In genomic region chr16:4370141-4370541, GRCm38 (mm10) we compare ENCODE assay signal across 8 mouse cellular contexts. TPM values are rescaled to one million over a fixed set of nuclear protein-coding genes. Genes with fewer than 3 reads are reported as not detected.
A peak's percentile ranks its signal among the peaks of the same experiment; 100 is the strongest.
DNase-seq lines count a peak whose midpoint lies in the region; ATAC-seq and TF ChIP-seq lines count a peak whose summit lies in the region.
"Had no signal": no experiment of that assay in that cellular context is flagged by ENCODE, and none has a peak within 500 bp of the region (broad histone marks: within the 10 kb centered on the region; RNA-seq: fewer than 3 reads in every experiment).

No protein-coding gene starts in this region.

- H3K4me3 ChIP-seq in heart, postnatal 0 days (ENCODE audit: low read depth, low read length), result no peak overlapping the region
- H3K4me3 ChIP-seq in testis, adult 2 months (ENCODE audit: control insufficient read depth, low read depth, low read length), result no peak overlapping the region
- H3K4me3 ChIP-seq in intestine, embryonic 16.5 days (ENCODE audit: low read length), result no peak overlapping the region
- no peak overlapping the region for H3K4me3 ChIP-seq in forebrain, embryonic 14.5 days (ENCODE audit: low read depth, low read length)
- H3K4me3 ChIP-seq: limb, embryonic 12.5 days had no signal

- no peak for TF ChIP-seq EP300 in heart, postnatal 0 days (IDR thresholded peaks at IDR 0.05; ENCODE audit: low read depth)

- ATAC-seq in heart, postnatal 0 days (ENCODE audit: insufficient read depth, low read depth), result peak; percentile 84
- no peak for ATAC-seq in intestine, embryonic 16.5 days
- ATAC-seq in forebrain, embryonic 14.5 days, result no peak

- no peak for TF ChIP-seq POLR2A in testis, adult 2 months (IDR thresholded peaks at IDR 0.05; ENCODE audit: control insufficient read depth, low read depth, low read length)

- no peaks in the 10 kb centered on the region for H3K9me3 ChIP-seq in heart, postnatal 0 days (replicated peaks; ENCODE audit: control insufficient read depth, low read length)
- no peaks in the 10 kb centered on the region for H3K9me3 ChIP-seq in intestine, embryonic 16.5 days (ENCODE audit: control insufficient read depth, low read length)
- H3K9me3 ChIP-seq in forebrain, embryonic 14.5 days (replicated peaks; ENCODE audit: control insufficient read depth, low read length), result no peaks in the 10 kb centered on the region
- H3K9me3 ChIP-seq: limb, embryonic 12.5 days had no signal

- 29% methylated on average over 10 of the region's 10 CpGs for WGBS in heart, postnatal 0 days
- WGBS in intestine, embryonic 16.5 days, result 78% methylated on average over 10 of the region's 10 CpGs
- WGBS in forebrain, embryonic 14.5 days, result 69% methylated on average over 10 of the region's 10 CpGs

- TF ChIP-seq CTCF in heart, postnatal 0 days (IDR thresholded peaks at IDR 0.05; ENCODE audit: low read depth), result no peak
- no peak for TF ChIP-seq CTCF in testis, adult 2 months (IDR thresholded peaks at IDR 0.05; ENCODE audit: control insufficient read depth, insufficient read depth, insufficient replicate concordance, low read depth, low read length)

- peak; percentile 7 for DNase-seq in right cerebral cortex, postnatal 4 days
- DNase-seq in right cerebral cortex, postnatal 36 days (ENCODE audit: low spot score in 2 of 2), result no peak
- peak; percentile 82 to 88 for DNase-seq in cerebellum, adult 18-20 months
- peak; percentile 76 for DNase-seq in heart, postnatal 0 days (ENCODE audit: low spot score)
- DNase-seq in forebrain, embryonic 14.5 days (ENCODE audit: low spot score), result no peak

- H3K4me2 ChIP-seq in heart, postnatal 0 days (ENCODE audit: low read depth, low read length), result no peak overlapping the region
- no peak overlapping the region for H3K4me2 ChIP-seq in intestine, embryonic 16.5 days (ENCODE audit: low read depth, low read length)
- H3K4me2 ChIP-seq in forebrain, embryonic 14.5 days (ENCODE audit: low read length), result no peak overlapping the region
- H3K4me2 ChIP-seq: limb, embryonic 12.5 days had no signal

- H3K36me3 ChIP-seq in heart, postnatal 0 days (replicated peaks; ENCODE audit: control insufficient read depth, insufficient read depth, low read length), result no peaks in the 10 kb centered on the region
- H3K36me3 ChIP-seq in testis, adult 2 months (ENCODE audit: control insufficient read depth, insufficient read depth, low read length), result no peaks in the 10 kb centered on the region
- no peaks in the 10 kb centered on the region for H3K36me3 ChIP-seq in intestine, embryonic 16.5 days (ENCODE audit: control insufficient read depth, insufficient read depth, low read length)
- no peaks in the 10 kb centered on the region for H3K36me3 ChIP-seq in forebrain, embryonic 14.5 days (ENCODE audit: control insufficient read depth, insufficient read depth, low read length)
- H3K36me3 ChIP-seq: limb, embryonic 12.5 days had no signal

- H3K27ac ChIP-seq in heart, postnatal 0 days (ENCODE audit: low read depth), result peak overlapping the region; percentile 50
- H3K27ac ChIP-seq in testis, adult 2 months (ENCODE audit: control insufficient read depth, insufficient read depth, low read depth, low read length), result peak overlapping the region; percentile 41
- H3K27ac ChIP-seq in intestine, embryonic 16.5 days (ENCODE audit: low read length), result no peak overlapping the region
- H3K27ac ChIP-seq in forebrain, embryonic 14.5 days (ENCODE audit: low read depth, low read length), result no peak overlapping the region
- H3K27ac ChIP-seq: limb, embryonic 12.5 days had no signal

- H3K4me1 ChIP-seq in heart, postnatal 0 days (ENCODE audit: control insufficient read depth, insufficient read depth), result peaks cover 22% of the 10 kb centered on the region
- no peaks in the 10 kb centered on the region for H3K4me1 ChIP-seq in testis, adult 2 months (ENCODE audit: control insufficient read depth, insufficient read depth, low read length)
- peaks cover 9% of the 10 kb centered on the region for H3K4me1 ChIP-seq in intestine, embryonic 16.5 days (ENCODE audit: control insufficient read depth, insufficient read depth, low read length)
- no peaks in the 10 kb centered on the region for H3K4me1 ChIP-seq in forebrain, embryonic 14.5 days (ENCODE audit: control insufficient read depth, insufficient read depth, low read length)

- H3K27me3 ChIP-seq in heart, postnatal 0 days (ENCODE audit: control insufficient read depth, insufficient read depth, low read length), result no peaks in the 10 kb centered on the region
- no peaks in the 10 kb centered on the region for H3K27me3 ChIP-seq in testis, adult 2 months (ENCODE audit: control insufficient read depth, insufficient read depth, low read length)
- H3K27me3 ChIP-seq in intestine, embryonic 16.5 days (replicated peaks; ENCODE audit: control insufficient read depth, insufficient read depth, low read length), result no peaks in the 10 kb centered on the region
- H3K27me3 ChIP-seq in forebrain, embryonic 14.5 days (replicated peaks; ENCODE audit: control insufficient read depth, insufficient read depth, low read length), result no peaks in the 10 kb centered on the region
- H3K27me3 ChIP-seq: limb, embryonic 12.5 days had no signal

- H3K9ac ChIP-seq in heart, postnatal 0 days (replicated peaks; ENCODE audit: low read depth, low read length), result no peak overlapping the region
- no peak overlapping the region for H3K9ac ChIP-seq in intestine, embryonic 16.5 days (ENCODE audit: low read depth, low read length)
- H3K9ac ChIP-seq in forebrain, embryonic 14.5 days (ENCODE audit: low read length), result no peak overlapping the region
- H3K9ac ChIP-seq: limb, embryonic 12.5 days had no signal

RNA-seq across cellular contexts. Expression of gene Adcy9, which starts 50.2 kb away (rescaled TPM):
- 19.0 and 22.2 TPM in 2 replicates for total RNA-seq in heart, postnatal 0 days (2014; rRNA removed; ENCODE audit: low replicate concordance)
- polyA plus RNA-seq in heart, postnatal 0 days (2015; fragmentation: Nextera tagmentation; extraction: Ambion mirVana), result 1.8 and 2.0 TPM in 2 replicates
- 3.3 and 3.4 TPM in 2 replicates for polyA plus RNA-seq in testis, adult 2 months (2012; rRNA removed)
- polyA plus RNA-seq in intestine, embryonic 16.5 days (2015; fragmentation: Nextera tagmentation; extraction: Ambion mirVana), result 1.2 and 1.3 TPM in 2 replicates
- 1.8 and 2.4 TPM in 2 replicates for polyA plus RNA-seq in forebrain, embryonic 14.5 days (2014; fragmentation: Nextera tagmentation; extraction: Ambion mirVana)

Comparison
In these comparisons a context has a peak if more than half of its experiments do, and no peak if none do; other contexts are left out.
1. DNase-seq: peak in right cerebral cortex, postnatal 4 days (single experiment), cerebellum, adult 18-20 months (2 of 2) and heart, postnatal 0 days (single experiment); none in right cerebral cortex, postnatal 36 days (0 of 2) and forebrain, embryonic 14.5 days (single experiment).
2. H3K27ac ChIP-seq: peak in heart, postnatal 0 days (single experiment) and testis, adult 2 months (single experiment); none in intestine, embryonic 16.5 days (single experiment) and forebrain, embryonic 14.5 days (single experiment).